Mouse (Mus musculus): ENCODE results near the gene Vgll4.

GRCm38 (mm10) chr6:114895191-114895590, 74.6 kb downstream of the Vgll4 start:
- no peak for TF ChIP-seq GATA1 (IDR thresholded peaks at IDR 0.05; ENCODE audit: low read length)
- no peak for TF ChIP-seq TAL1 (IDR thresholded peaks at IDR 0.05; ENCODE audit: low read length)

Data from erythroblast, embryonic 14.5 days (primary cell).